Mouse (Mus musculus) liver, embryonic 15.5 days (tissue): Measurements from ENCODE around the gene Lclat1. TPM values are rescaled to one million over a fixed set of nuclear protein-coding genes. Genes with fewer than 3 reads are reported as not detected.
"Not testable (repeated sequence)": the region's sequence is repeated elsewhere in the genome, so short reads cannot be mapped to it uniquely, and the experiment has no call there.

Experiments used
- ATAC-seq: fragments of 200-750 bp; cut with Nextera tagmentation; 2 replicates; pipeline ENCODE4 v1.8.0; 2017; ENCODE audit warnings: moderate number of reproducible peaks, mild to moderate bottlenecking, moderate library complexity; ENCODE audit not compliant: insufficient read depth
- H3K27ac ChIP-seq: fragments of 300-500 bp; sonication (generic); replicated peaks from 2 replicates; pipeline ENCODE4 v1.5.1; 2015; ENCODE audit warnings: mild to moderate bottlenecking, inconsistent platforms
- H3K27me3 ChIP-seq: fragments of 300-500 bp; sonication (generic); 2 replicates; pipeline ENCODE4 v1.6.1; 2015; ENCODE audit warnings: mild to moderate bottlenecking, inconsistent platforms
- H3K36me3 ChIP-seq: fragments of 300-500 bp; sonication (generic); replicated peaks from 2 replicates; pipeline ENCODE4 v1.6.1; 2015; ENCODE audit warnings: moderate library complexity, mild to moderate bottlenecking, inconsistent platforms
- H3K4me1 ChIP-seq: fragments of 300-500 bp; sonication (generic); replicated peaks from 2 replicates; pipeline ENCODE4 v1.6.1; 2015; ENCODE audit warnings: inconsistent platforms
- H3K4me2 ChIP-seq: fragments of 300-500 bp; sonication (generic); 2 replicates; pipeline ENCODE4 v1.6.1; 2015; ENCODE audit warnings: moderate library complexity, mild to moderate bottlenecking, inconsistent platforms
- H3K4me3 ChIP-seq: fragments of 300-500 bp; sonication (generic); replicated peaks from 2 replicates; pipeline ENCODE4 v1.5.1; 2015; ENCODE audit warnings: mild to moderate bottlenecking, inconsistent platforms
- H3K9ac ChIP-seq: fragments of 300-500 bp; sonication (generic); 2 replicates; pipeline ENCODE4 v1.6.1; 2015; ENCODE audit warnings: moderate library complexity, mild to moderate bottlenecking, inconsistent platforms
- H3K9me3 ChIP-seq: fragments of 300-500 bp; sonication (generic); replicated peaks from 2 replicates; pipeline ENCODE4 v1.6.1; 2016; ENCODE audit warnings: inconsistent platforms
- WGBS: fragments of 180-500 bp; shearing (Covaris S2); methylation state at CpG from one replicate; pipeline ENCODE4 v1.1.7; 2015; ENCODE audit warnings: mixed read lengths; ENCODE audit not compliant: insufficient replicate concordance; 5-methylcytosine and 5-hydroxymethylcytosine counted together
- polyA plus RNA-seq: library from polyadenylated mRNA; unstranded; fragments of >200 nt; fragmentation: Nextera tagmentation; extraction: Ambion mirVana; gene quantifications from 2 replicates; pipeline ENCODE4 v1.2.1, GENCODE M21; 2015

The Lclat1 gene
- polyA plus RNA-seq, 1 experiment from 2014 or later: 2.5 TPM

GRCm38 (mm10) chr17:73142445-73142844 is 34.7 kb downstream of the Lclat1 start:
- H3K4me3 ChIP-seq: no peak overlapping the region
- H3K4me1 ChIP-seq: peaks cover 10% of the 10 kb centered on the region
- no peak overlapping the region for H3K9ac ChIP-seq
- H3K27me3 ChIP-seq: 0 out of 2 replicates have a peak, but pooled peaks cover 10% of the 10 kb centered on the region
- H3K27ac ChIP-seq: no peak overlapping the region
- no peaks in the 10 kb centered on the region for H3K9me3 ChIP-seq
- H3K36me3 ChIP-seq: no peaks in the 10 kb centered on the region
- ATAC-seq: peak; percentile 78
- 4% methylated on average over 2 of the region's 2 CpGs for WGBS
- 0 out of 2 replicates have a peak overlapping the region, but pooled peaks have one; percentile 0 for H3K4me2 ChIP-seq

- 81% methylated on average over 2 of the region's 2 CpGs for WGBS
- no peak overlapping the region for H3K27ac ChIP-seq
- no peak for ATAC-seq
- peaks cover 7% of the 10 kb centered on the region for H3K4me1 ChIP-seq
- no peak overlapping the region for H3K4me3 ChIP-seq
- no peak overlapping the region for H3K9ac ChIP-seq
- H3K36me3 ChIP-seq: no peaks in the 10 kb centered on the region
- H3K4me2 ChIP-seq: no peak overlapping the region
- no peaks in the 10 kb centered on the region for H3K9me3 ChIP-seq
- H3K27me3 ChIP-seq: 0 out of 2 replicates have a peak, but pooled peaks cover 4% of the 10 kb centered on the region
Measured at GRCm38 (mm10) chr17:73145426-73145825, 37.6 kb downstream of the Lclat1 start.

GRCm38 (mm10) chr17:73148607-73149006 is 40.8 kb downstream of the Lclat1 start:
- 0 out of 2 replicates have a peak, but pooled peaks cover 4% of the 10 kb centered on the region for H3K27me3 ChIP-seq
- H3K4me1 ChIP-seq: no peaks in the 10 kb centered on the region
- no peak overlapping the region for H3K27ac ChIP-seq
- no peak overlapping the region for H3K4me3 ChIP-seq
- H3K4me2 ChIP-seq: no peak overlapping the region
- ATAC-seq: no peak
- H3K9me3 ChIP-seq: no peaks in the 10 kb centered on the region
- H3K9ac ChIP-seq: no peak overlapping the region
- no peaks in the 10 kb centered on the region for H3K36me3 ChIP-seq
- 71% methylated on average over 2 of the region's 2 CpGs for WGBS

- not testable (repeated sequence) for H3K27me3 ChIP-seq, H3K4me1 ChIP-seq, H3K4me3 ChIP-seq, H3K4me2 ChIP-seq, H3K27ac ChIP-seq, H3K9me3 ChIP-seq, H3K36me3 ChIP-seq, ATAC-seq, H3K9ac ChIP-seq
- 54% methylated on average over 3 of the region's 3 CpGs for WGBS
Measured at GRCm38 (mm10) chr17:73152790-73153525, 45.2 kb downstream of the Lclat1 start.

- no peaks in the 10 kb centered on the region for H3K9me3 ChIP-seq
- no peak for ATAC-seq
- H3K9ac ChIP-seq: no peak overlapping the region
- no peaks in the 10 kb centered on the region for H3K27me3 ChIP-seq
- no peak overlapping the region for H3K27ac ChIP-seq
- WGBS: 45% methylated on average over 2 of the region's 2 CpGs
- no peaks in the 10 kb centered on the region for H3K4me1 ChIP-seq
- no peak overlapping the region for H3K4me3 ChIP-seq
- H3K36me3 ChIP-seq: no peaks in the 10 kb centered on the region
- no peak overlapping the region for H3K4me2 ChIP-seq
Measured at GRCm38 (mm10) chr17:73153672-73154071, 45.9 kb downstream of the Lclat1 start.

- H3K4me2 ChIP-seq: no peak overlapping the region
- H3K27me3 ChIP-seq: no peaks in the 10 kb centered on the region
- H3K4me1 ChIP-seq: no peaks in the 10 kb centered on the region
- no peak for ATAC-seq
- no peaks in the 10 kb centered on the region for H3K36me3 ChIP-seq
- no peak overlapping the region for H3K27ac ChIP-seq
- 58% methylated on average over 1 of the region's 1 CpGs for WGBS
- H3K4me3 ChIP-seq: no peak overlapping the region
- H3K9me3 ChIP-seq: no peaks in the 10 kb centered on the region
- H3K9ac ChIP-seq: no peak overlapping the region
Measured at GRCm38 (mm10) chr17:73156606-73157005, 48.8 kb downstream of the Lclat1 start.

- WGBS: 22% methylated on average over 6 of the region's 6 CpGs
- Histone ChIP-seq H3K4me1 (no peaks in the 10 kb centered on the region), H3K36me3 (no peaks in the 10 kb centered on the region), H3K4me2 (no peak overlapping the region), H3K4me3 (no peak overlapping the region), H3K27me3 (no peaks in the 10 kb centered on the region), H3K27ac (no peak overlapping the region), H3K9ac (no peak overlapping the region), H3K9me3 (no peaks in the 10 kb centered on the region)
- ATAC-seq: no peak
Measured at GRCm38 (mm10) chr17:73161795-73162194, 54.0 kb downstream of the Lclat1 start.

- Histone ChIP-seq H3K27ac (no peak overlapping the region), H3K9me3 (no peaks in the 10 kb centered on the region), H3K4me2 (no peak overlapping the region), H3K36me3 (no peaks in the 10 kb centered on the region), H3K4me1 (no peaks in the 10 kb centered on the region), H3K9ac (no peak overlapping the region), H3K27me3 (no peaks in the 10 kb centered on the region), H3K4me3 (no peak overlapping the region)
- no peak for ATAC-seq
- WGBS: 71% methylated on average over 15 of the region's 15 CpGs
Measured at GRCm38 (mm10) chr17:73162445-73163208, 54.8 kb downstream of the Lclat1 start.

GRCm38 (mm10) chr17:73163597-73163996 is 55.8 kb downstream of the Lclat1 start:
- Histone ChIP-seq H3K4me1 (no peaks in the 10 kb centered on the region), H3K4me3 (no peak overlapping the region), H3K36me3 (no peaks in the 10 kb centered on the region), H3K27ac (no peak overlapping the region), H3K9me3 (no peaks in the 10 kb centered on the region), H3K9ac (no peak overlapping the region), H3K27me3 (no peaks in the 10 kb centered on the region), H3K4me2 (no peak overlapping the region)
- ATAC-seq: no peak
- WGBS: 45% methylated on average over 3 of the region's 3 CpGs

GRCm38 (mm10) chr17:73164121-73164520 is 56.3 kb downstream of the Lclat1 start:
- H3K4me3 ChIP-seq: no peak overlapping the region
- H3K9me3 ChIP-seq: no peaks in the 10 kb centered on the region
- ATAC-seq: no peak
- H3K36me3 ChIP-seq: no peaks in the 10 kb centered on the region
- H3K27me3 ChIP-seq: no peaks in the 10 kb centered on the region
- no peak overlapping the region for H3K9ac ChIP-seq
- no peaks in the 10 kb centered on the region for H3K4me1 ChIP-seq
- no peak overlapping the region for H3K4me2 ChIP-seq
- WGBS: 80% methylated on average over 2 of the region's 2 CpGs
- H3K27ac ChIP-seq: no peak overlapping the region

- WGBS: 77% methylated on average over 7 of the region's 7 CpGs
- no peak for ATAC-seq
- H3K4me2 ChIP-seq: no peak overlapping the region
- H3K4me3 ChIP-seq: no peak overlapping the region
- H3K9ac ChIP-seq: no peak overlapping the region
- no peaks in the 10 kb centered on the region for H3K9me3 ChIP-seq
- H3K27ac ChIP-seq: no peak overlapping the region
- H3K36me3 ChIP-seq: no peaks in the 10 kb centered on the region
- no peaks in the 10 kb centered on the region for H3K4me1 ChIP-seq
- H3K27me3 ChIP-seq: no peaks in the 10 kb centered on the region
Measured at GRCm38 (mm10) chr17:73169461-73169860, 61.7 kb downstream of the Lclat1 start.
